Mouse (Mus musculus): ENCODE results near the gene Fxn.

GRCm38 (mm10) chr19:24219011-24219410, 61.4 kb downstream of the Fxn start:
- no peak for TF ChIP-seq CTCF (IDR thresholded peaks at IDR 0.05; ENCODE audit: low read depth)
- TF ChIP-seq EP300 (IDR thresholded peaks at IDR 0.05; ENCODE audit: low read depth), result no peak

All from liver, postnatal 0 days (tissue).